Mouse (Mus musculus) urinary bladder, postnatal 4 days (tissue): ENCODE data around the gene B3gat3.
A peak's percentile ranks its signal among the peaks of the same experiment; 100 is the strongest.
"Not testable (repeated sequence)": the region's sequence is repeated elsewhere in the genome, so short reads cannot be mapped to it uniquely, and the experiment has no call there.

Experiments used
- DNase-seq, 2 experiments: peaks; one replicate each; pipeline ENCODE4 v3.0.0; 2021 to 2022; ENCODE audit warnings: low spot score in 2 of 2

B3gat3 gene

DNA sequence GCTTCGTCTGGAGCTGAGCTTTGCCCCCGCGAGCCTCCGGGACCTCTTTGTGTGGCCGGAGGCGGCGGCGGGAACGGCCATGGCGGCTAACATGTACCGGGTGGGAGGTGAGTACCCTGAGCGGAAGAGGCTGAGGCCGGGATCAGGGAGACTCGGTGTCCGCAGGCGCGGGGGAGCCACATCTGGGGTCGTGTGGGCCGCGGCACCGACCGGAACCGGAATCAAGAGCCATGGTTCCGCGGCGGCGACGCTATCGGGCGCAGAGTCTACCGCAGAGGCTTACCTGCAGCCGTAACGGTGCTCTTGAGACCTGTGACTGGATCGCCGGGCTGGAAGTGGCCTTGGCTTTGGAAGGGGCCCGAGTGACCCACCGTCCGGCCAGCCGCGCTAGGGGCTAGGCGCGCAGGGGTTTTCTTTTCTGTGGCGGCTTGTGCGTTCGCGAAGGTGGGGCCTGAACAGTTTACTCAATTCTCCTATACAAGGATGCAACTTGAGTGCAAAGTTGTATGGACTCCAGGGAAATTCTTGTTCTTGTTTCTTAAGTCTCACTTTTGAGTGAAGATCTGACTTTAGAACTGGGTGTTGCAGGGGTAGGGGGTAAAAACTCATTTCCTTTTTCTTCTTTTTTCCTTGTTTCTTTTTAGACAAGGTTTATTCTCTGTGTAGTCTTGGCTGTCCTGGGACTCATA is 22.2 kb downstream of the B3gat3 start:
- DNase-seq = no peak

- no peak for DNase-seq
Observed at GRCm38 (mm10) chr19:8943047-8943446, 22.9 kb downstream of the B3gat3 start.

- no peak for DNase-seq
Observed at GRCm38 (mm10) chr19:8944062-8944461, 23.9 kb downstream of the B3gat3 start.

DNA sequence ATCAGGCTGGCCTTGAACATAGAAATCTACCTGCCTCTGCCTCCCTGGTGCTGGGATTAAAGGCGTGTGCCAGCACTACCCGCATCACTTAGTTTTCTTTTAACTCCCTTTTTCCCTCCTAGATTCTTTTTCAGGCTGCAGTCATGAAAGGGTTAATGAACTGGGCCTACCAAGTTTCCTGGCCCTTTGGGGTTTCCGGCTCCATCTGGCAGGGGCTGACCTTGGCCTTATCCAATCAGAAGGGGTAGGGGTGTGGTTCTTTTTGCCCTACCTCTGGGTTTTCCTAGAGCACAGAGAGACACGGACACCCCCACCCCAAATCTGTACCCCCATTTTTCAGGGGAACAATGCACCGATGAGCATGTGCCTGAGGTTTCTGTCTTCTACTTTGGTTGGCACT is 24.6 kb downstream of the B3gat3 start:
- peak; percentile 71 to 82 for DNase-seq

DNA sequence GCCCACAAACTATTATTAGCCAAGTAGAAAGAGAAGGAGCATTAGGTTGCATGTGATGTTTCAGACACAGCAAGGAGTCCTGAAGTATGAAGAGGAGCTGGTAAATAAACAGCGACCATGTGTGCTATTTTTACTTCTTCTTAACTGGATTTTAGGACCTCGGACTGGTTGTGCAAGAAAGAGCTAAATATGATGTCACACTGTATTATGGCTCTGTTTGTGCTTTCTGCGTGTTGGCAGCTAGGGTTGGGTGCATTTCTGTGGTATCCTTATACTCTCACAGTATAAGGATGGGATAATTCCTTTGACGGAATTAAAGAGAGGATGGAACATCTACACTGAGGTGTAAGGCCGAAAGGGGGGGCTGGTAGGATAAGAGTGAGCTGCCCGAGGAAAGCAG is 25.1 kb downstream of the B3gat3 start:
- no peak for DNase-seq

DNA sequence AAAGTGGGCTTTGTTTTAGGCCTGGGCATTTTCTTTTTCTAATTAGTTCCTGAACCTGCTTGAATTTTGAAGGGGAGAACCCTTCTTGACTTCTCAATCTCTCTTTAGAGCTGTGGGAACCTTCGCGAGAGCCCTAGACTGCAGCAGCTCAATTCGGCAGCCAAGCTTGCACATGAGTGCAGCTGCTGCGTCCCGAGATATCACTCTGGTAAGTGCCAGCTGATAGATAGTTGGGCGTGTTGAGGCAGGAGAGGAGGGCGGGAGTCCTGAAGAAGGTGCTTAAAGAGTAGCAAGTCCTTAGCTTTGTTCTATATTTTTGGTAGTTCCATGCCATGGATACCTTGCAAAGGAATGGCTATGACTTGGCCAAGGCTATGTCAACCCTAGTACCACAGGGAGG is 26.8 kb downstream of the B3gat3 start:
- no peak for DNase-seq

DNA sequence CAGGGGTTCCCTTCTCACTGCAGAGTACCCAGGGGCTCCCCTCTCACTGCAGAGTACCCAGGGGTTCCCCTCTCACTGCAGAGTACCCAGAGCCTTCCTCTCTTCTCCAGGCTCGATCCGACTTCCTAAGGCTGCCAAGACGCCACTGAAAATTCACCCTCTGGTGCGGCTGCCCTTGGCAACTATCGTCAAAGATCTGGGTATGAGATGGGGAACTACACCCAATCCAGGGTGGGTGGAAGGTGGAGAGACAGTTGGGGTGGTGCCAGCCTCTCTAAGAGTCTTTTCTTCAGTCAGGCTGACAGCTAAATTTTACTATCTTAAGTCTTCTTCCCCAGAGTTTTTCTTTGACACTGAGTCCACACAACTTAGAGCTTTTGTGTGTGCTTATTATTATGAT is 30.0 kb downstream of the B3gat3 start:
- DNase-seq = no peak

- DNase-seq = no peak
Observed at GRCm38 (mm10) chr19:8952241-8952640, 32.1 kb downstream of the B3gat3 start.

DNA sequence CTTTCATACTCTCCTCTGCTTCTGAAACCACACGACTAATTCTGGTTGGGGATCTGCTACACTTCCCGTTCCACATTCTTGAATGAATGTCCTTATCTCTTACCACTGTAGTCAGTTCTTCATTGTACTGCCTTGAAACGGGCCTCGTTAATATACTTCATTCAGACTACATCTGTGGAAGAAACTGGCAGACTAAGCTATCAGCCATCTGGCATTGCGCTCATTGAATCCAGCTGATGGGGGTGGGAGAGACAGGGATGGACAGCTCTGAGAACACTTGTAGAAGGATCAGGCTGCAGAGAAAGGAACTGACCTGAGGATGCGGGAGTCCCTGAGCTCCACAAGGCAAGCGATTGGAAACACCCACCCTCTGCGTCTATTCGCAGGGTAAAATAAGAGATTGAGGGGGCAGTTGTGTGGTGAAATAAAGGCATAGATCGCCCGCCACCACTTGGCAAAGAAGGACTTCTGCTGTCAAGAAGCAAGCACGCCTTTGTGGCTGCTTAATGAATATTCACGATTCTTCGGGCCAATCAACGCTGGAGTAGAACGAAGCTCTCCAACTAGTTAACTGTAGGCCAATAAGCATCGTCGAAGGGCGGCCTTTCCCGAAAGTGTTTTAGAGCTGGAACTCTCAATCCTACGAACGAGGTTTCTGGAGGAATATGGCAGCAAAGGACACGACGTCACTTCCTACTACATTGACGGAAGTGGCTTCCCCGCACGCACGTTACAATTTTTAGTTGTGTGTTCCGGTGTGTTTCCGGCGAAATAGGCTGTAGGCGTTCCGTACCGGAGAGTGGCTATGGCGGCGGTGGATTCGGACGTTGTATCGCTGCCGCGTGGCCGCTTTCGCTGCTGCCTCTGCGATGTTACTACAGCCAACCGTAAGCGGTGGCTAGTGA is 33.2 kb downstream of the B3gat3 start, which contains the start of gene Tut1:
Gene Tut1, plus strand, starts transcription at position 713 of the 905 bp plus-strand sequence.
- DNase-seq = peak; percentile 85

DNA sequence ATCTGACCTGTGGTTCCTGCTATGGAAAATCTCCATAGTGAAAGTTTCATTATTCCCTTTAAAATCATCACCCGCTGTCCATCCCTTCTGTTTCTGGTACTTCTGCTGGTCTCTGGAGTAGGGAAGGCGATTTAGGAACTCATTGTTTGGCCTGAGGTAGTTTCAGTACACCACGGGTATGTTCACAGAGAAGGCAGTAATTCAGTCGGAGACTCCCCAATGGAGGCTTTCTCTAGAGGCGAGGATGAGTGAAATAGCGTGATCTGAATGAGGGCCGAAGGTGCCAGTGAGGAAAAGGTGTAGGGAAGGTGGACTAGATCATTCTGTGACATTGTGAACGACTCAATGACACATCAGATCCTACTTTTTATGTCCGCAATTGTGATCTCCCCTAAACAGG is 34.0 kb downstream of the B3gat3 start:
- DNase-seq = no peak

GRCm38 (mm10) chr19:8962256-8962655 is 42.1 kb downstream of the B3gat3 start:
- DNase-seq = no peak

DNA sequence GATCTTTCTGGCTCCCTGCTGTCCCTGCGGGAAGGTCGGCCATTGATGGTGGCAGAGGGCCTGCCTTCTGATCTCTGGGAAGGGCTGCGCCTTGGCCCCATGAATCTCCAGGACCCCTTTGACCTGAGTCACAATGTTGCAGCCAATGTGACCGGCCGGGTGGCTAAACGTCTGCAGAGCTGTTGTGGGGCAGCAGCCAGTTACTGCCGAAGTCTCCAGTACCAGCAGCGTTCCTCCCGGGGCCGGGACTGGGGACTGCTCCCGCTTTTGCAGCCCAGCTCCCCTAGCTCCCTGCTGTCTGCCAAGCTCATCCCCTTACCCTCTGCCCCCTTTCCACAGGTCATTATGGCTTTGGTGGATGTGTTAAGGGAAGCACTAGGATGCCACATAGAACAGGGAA is 44.9 kb downstream of the B3gat3 start:
- no peak for DNase-seq

- peak in 1 of 2 experiments; percentile 45 for DNase-seq
Observed at GRCm38 (mm10) chr19:8965771-8966170, 45.6 kb downstream of the B3gat3 start.

- no peak for DNase-seq
Observed at GRCm38 (mm10) chr19:8966198-8966589, 46.0 kb downstream of the B3gat3 start.

GRCm38 (mm10) chr19:8966590-8967372 is 46.6 kb downstream of the B3gat3 start, which contains the start of gene Eef1g:
TSS of gene Eef1g (plus strand) at chr19:8967041.
- DNase-seq = peak; percentile 98 to 99

DNA sequence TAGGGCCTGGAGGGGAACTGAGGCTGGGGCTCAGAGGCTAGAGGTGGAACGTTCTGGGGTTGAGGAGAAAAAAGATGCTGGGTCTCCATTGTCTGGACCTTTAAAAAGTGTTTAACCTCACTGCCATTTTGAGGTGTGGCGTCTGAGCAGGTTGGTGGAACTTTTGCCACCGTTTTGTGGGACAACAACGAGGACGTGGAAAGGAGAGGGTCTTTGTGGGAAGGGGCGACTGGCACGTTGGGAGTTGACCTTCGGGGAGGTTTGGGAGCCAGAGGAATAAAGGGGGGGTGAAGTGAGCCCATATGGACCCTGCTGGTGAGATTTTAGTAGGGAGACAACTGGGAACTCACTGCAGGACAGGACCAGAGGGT is 47.2 kb downstream of the B3gat3 start:
- no peak for DNase-seq

DNA sequence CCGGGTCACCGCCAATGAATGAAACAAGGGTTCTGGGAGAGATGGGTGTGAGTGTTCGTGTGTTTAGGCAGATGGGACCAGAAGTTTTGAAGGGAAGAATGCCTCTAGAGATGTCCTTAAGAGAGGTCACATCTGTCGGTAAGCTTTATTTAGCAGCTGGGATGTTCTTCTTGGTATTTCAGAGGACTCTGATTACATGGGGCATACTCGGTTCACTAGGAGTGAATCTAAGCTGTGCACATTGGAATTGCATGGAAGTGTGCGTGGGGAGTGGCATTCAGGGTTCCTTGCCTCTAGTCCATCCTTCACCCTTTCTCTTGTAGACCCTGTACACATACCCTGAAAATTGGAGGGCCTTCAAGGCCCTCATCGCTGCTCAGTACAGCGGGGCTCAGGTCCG is 47.7 kb downstream of the B3gat3 start:
- DNase-seq = no peak

GRCm38 (mm10) chr19:8972491-8972890 is 52.3 kb downstream of the B3gat3 start:
- DNase-seq = not testable (repeated sequence)

GRCm38 (mm10) chr19:8974638-8975037 is 54.5 kb downstream of the B3gat3 start:
- DNase-seq = no peak

GRCm38 (mm10) chr19:8975491-8975890 is 55.3 kb downstream of the B3gat3 start:
- no peak for DNase-seq

DNA sequence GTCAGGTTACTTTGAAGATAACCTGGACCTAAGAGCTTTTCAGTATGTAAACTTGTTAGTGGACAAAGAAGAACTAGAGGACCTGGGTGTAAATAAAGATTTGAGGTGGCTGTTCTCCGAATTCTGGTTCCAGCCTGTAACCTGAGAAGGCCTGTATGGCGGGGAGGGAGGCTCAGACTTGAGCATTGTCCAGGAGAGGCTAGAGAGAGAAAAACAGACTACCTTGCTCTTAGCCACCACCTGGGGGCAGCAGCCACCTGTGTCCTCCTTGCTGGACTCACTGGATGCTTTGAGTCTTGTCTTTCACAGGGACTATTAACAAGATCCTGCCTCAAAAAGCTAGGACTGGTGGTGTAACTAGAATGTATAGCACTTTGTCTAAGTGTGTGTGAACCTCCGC is 56.4 kb downstream of the B3gat3 start:
- peak in 1 of 2 experiments; percentile 46 for DNase-seq
